Mouse (Mus musculus) cerebellum, adult 11 months (tissue): ENCODE data around the gene Inava.
A peak's percentile ranks its signal among the peaks of the same experiment; 100 is the strongest.

ENCODE experiments used
- DNase-seq: peaks from one replicate; pipeline ENCODE4 v3.0.0; 2022

Gene Inava

GRCm38 (mm10) chr1:136230201-136230600 is 3.9 kb downstream of the Inava start:
- DNase-seq: no peak

DNA sequence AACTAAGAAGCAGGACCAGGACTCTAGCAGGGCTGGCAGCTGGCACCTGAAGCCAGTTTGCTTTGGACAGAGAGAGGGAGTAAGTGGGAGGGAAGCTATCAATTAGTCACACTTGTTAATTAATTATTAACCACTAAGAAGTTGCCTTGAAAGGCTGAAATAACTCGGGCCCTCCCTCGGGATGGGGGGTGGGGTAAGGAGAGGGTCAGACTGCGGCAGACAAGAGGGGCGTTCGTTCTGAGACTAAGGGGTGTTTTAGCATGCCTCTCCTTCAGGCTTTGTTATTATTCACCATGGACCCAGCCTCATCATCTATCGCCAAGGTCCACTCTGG is 5.1 kb downstream of the Inava start:
- no peak for DNase-seq

- no peak for DNase-seq
Observed at GRCm38 (mm10) chr1:136228328-136229039, 5.6 kb downstream of the Inava start.

DNA sequence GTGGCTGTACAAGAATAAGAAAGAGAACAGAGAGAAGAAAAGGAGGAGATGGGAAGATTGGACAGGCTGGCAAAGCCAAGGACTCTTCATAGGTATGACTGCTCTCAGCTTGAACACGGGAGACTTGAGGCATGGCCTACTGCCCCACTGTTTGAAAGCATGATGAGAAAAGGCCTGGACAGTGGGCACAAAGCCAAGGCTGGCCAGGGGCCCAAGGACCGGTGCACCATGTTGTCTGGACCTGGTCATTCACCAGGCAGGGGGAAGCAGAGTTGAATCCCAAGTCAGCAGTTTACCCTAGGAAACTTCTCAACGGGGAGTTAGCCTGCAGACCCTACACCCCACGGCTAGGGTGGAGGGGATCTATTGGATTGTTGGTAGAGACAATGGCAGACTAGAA is 6.2 kb downstream of the Inava start:
- no peak for DNase-seq

GRCm38 (mm10) chr1:136226626-136227025 is 7.4 kb downstream of the Inava start:
- DNase-seq: no peak

GRCm38 (mm10) chr1:136225846-136226245 is 8.2 kb downstream of the Inava start:
- no peak for DNase-seq

- DNase-seq: no peak
Observed at GRCm38 (mm10) chr1:136223758-136224342, 10.2 kb downstream of the Inava start.

GRCm38 (mm10) chr1:136222386-136222785 is 11.7 kb downstream of the Inava start:
- DNase-seq: no peak

DNA sequence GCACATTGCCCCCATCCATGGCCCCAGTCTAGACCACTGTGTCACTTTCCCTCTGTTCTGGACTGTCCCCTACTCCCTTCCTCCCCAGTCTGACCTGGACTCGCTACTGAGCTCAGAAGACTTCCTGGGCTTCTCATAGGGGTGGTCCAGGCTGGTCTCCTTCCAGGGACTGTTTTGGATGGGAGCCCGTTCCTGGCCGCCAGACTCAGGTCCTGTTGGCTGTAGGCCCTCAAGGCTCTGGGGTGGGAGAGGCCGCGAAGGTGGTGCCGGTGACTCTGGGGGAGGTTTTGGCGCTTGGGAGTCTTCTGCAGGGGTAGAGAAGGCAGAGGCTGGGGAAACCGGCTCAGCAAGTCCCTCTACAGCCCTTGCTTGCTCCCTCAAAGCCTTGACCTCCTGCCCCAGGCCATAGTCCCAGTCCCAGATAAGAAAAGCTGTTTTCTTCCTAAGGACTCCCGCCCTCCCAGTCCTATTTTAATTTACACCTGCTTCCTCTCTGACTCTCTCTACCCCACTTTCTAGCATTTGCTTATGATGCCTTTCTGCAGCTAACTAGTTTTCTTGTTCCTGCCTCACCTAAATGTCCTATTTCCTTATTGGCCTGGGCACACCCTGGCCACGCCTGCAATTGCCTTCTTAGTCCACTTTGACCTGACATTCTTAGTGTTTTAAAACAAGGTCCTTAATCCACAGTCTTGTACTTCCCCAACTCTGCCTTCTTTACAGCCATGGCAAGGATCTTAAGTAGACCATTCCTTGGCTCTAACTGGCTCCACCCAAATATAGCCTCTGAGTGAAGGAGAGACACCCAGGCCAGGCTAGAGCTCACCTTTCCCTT is 13.8 kb downstream of the Inava start:
- DNase-seq: no peak

- no peak for DNase-seq
Observed at GRCm38 (mm10) chr1:136214304-136214703, 19.8 kb downstream of the Inava start.

- no peak for DNase-seq
Observed at GRCm38 (mm10) chr1:136212803-136213202, 21.3 kb downstream of the Inava start, which contains the start of gene Mroh3. Gene Mroh3 (minus strand): TSS chr1:136212828.

- DNase-seq: no peak
Observed at GRCm38 (mm10) chr1:136190033-136190432, 44.0 kb downstream of the Inava start.

DNA sequence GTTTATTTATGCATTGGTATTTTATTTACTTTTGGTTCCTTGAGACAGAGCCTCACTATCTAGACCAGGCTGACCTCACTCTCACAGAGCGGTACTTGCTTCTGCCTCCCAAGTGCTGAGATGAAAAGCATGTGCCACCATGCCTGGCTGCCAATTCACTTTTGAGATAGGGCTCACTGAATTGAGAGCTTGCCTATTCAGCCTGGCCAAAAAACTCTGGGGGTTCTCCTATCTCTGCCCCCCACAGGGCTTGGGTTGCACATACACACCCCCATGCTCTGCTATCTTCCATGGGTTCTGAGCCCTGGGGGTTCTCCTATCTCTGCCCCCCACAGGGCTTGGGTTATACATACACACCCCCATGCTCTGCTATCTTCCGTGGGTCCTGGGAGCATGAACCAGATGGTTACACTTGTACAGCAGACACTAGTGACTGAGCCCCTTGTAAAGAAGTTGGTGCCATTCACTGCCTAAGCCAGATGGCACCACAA is 54.5 kb downstream of the Inava start:
- DNase-seq: no peak

- DNase-seq: no peak
Observed at GRCm38 (mm10) chr1:136178741-136179140, 55.3 kb downstream of the Inava start.

- DNase-seq: no peak
Observed at GRCm38 (mm10) chr1:136177085-136177484, 57.0 kb downstream of the Inava start.

- DNase-seq: peak; percentile 28
Observed at GRCm38 (mm10) chr1:136175183-136175582, 58.9 kb downstream of the Inava start.

- DNase-seq: no peak
Observed at GRCm38 (mm10) chr1:136174101-136174606, 59.9 kb downstream of the Inava start.

GRCm38 (mm10) chr1:136172696-136173095 is 61.4 kb downstream of the Inava start:
- no peak for DNase-seq

DNA sequence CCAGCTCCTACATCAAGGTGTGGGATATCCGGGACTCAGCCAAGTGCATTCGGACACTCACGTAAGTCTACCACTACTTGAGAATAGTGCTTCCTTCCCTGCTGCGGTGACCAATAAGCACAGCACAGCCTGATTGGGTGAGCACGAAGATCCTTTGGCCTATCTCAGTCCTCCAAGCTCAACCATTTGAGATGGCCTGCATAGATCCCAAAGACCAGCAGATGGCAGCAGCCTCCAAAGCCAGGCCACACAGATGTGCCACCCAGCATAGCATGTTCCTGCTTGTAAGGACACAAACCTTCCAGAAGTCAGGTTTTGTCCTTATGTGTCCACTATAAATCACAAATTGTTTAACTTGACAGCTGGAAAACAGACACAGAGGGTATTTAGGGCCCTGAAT is 64.0 kb downstream of the Inava start:
- peak; percentile 62 for DNase-seq

DNA sequence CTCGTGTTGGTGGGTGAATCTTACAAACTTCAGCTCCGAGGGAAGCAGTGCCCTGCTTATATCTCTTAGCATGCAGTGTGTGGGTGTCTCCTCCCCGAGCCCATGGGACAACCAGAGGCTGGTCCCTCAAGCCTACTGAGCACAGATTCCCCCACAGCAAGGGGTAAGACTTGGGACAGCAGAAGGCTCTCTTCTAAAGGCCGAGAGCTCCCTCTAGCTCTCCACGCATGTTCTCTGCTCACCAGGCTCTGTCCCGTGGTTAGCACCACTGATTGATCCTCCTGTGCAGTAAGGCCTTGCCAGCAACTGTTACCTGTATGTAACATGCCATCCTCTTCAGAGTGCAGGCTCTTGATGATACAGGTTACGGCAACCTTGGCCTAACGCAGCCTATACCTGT is 66.4 kb downstream of the Inava start:
- DNase-seq: no peak

DNA sequence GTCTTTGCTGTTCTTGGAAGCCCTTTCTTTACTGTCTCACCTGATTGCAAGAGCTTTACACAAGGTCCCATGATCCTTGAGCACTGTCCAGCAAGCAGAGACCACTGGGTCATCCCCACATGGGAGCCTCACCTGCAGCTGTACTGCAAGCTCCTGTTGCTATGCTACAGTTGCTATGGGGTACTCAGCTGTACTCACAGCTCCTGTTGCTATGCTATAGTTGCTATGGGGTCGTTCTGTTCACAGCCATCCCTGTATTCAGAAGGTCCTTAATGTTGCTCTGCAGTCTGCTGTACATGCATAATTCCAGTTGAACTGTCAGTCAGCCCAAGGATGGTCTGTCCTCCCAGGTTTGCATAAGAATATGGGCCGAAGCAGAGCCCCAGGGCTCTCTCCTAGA is 68.6 kb downstream of the Inava start:
- no peak for DNase-seq
